Mouse (Mus musculus) lung, adult 18-20 months (tissue): ENCODE data around the gene Fkbp11.
A peak's percentile ranks its signal among the peaks of the same experiment; 100 is the strongest.

Experiments
- DNase-seq, 2 experiments: peaks; one replicate each; pipeline ENCODE4 v3.0.0; 2022; ENCODE audit warnings: mixed read lengths in 2 of 2

Gene Fkbp11

DNA sequence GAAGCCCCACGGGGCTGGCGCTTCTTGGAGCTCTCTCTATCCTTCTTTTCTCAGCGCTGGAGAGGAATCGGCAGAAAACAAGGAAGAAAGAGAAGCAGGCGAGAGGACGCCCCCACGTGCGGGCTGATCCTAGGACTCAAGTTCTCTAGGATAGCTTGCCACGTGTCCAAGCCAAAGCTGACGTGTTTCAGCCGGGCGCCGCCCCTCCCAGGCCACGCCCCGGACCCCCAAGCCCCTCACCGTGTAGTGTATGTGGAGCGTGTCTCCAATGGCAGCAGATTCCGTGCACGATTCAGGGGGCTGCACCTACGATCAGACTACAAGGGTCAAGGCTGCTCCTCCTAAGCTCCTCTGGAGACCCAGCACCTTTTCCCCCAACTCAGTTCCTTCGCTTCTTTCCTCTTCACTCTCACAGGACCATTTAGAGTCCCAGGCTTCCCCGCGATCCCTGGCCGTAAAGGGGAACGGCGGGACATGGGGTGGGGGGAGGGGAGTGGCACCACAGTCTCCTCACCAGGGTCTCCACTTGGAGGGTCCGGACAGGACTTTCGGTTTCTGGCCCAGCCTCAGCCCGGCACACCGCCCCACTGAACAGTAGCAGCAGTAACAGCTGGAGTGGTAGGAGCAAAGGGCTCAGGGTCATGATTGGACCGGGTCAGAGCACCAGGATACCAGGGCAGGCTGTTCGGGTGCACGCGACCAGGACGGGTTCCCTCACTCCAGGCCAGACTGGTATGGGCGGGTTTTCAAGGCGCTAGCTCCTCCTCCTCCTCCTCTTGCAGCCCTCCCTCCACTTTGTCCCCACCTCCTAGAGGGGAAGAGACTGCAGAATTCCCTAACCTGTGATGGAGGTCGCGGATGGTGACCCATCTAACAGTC is at the start of gene Fkbp11:
TSS of gene Fkbp11 (minus strand) at position 756 of the 879 bp plus-strand sequence.
- DNase-seq: peak; percentile 82 to 85

- no peak for DNase-seq
These were observed 49.8 kb upstream of the Fkbp11 start, which contains the start of gene Wnt10b for GRCm38 (mm10) chr15:98777762-98778161. Gene Wnt10b (minus strand): TSS chr15:98778150.

DNA sequence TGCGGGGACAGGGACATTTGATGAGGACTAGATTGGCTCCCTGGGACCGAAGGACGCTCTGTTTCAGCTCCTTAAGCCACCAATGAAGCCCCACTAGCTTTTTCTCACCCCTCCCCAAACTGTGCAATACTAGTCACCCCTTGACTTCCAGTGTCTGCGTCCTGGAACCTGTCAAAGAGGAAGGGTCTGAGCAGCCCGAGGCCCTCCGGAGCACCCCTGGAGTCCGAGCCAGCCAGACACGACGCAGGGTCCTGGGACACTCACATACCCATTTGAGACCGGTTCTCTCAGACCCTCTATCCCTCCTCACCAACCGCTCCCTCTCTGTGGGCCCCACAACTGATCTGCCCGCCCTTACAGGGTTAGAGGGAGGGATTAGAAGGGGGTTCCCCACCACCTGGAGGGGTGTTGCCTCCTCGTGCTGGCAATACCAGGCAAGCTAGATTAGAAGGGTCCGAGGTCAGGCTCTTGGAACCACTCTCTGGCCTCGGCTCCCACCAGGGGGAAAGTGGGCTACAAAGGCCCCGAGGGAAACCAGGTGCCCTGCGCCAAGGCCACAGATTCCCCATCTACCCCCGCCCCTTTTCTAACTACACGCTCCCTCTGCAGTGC is 49.1 kb upstream of the Fkbp11 start:
- DNase-seq: no peak

DNA sequence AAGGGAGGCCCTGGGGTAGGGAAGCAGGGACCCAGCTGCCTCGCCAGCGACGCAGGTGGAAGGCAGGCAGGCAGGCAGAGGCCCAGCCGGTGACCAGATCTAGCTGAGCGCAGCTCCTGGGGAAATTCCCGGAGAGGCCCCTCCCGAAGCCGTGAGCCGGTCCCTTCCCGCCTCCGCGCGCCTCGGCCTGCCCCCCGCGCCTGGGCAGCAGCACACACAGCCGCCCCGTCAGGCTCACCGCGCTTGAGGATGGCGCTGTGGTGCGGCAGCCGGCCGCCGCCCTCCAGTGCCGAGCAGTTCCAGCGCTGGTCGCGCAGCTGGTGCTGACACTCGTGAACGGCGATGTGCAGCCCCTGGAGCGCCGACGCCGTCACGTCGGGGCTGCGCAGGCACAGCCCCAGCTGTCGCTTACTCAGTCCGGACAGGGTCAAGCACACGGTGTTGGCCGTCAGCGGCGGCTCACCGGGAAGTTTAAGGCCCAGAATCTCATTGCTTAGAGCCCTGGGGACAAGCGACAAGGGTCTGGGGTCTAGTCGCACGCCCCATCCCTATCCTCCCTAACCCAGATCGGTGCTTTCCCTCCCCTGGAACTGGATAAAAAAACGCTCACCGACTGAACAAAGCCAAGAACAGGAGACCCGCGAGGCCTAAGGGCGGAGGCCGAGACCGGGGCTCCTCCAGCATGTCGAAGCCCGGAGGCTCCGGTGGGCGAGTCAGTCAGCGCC is 48.4 kb upstream of the Fkbp11 start:
- peak in 1 of 2 experiments; percentile 39 for DNase-seq

DNA sequence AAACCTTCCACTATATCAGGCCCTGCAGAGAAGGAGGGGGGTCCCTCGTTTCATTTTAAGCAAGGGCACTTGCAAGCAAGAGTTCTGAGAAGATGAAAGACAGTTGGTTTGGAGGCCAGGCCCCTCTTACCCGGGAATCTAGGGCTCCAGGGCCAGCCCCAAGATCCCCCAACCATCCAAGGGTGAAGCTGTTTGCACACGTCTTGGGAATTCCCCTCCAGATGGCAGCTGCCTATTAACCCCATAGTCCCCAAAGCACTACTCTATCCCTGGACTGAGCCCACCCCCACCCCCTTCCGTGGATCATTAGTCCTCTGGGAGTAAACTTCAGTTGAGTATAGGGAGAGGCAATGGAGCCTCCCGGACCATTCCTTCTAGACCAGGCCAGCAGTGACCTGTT is 47.5 kb upstream of the Fkbp11 start:
- DNase-seq: no peak

- DNase-seq: no peak
These were observed 46.1 kb upstream of the Fkbp11 start for GRCm38 (mm10) chr15:98774096-98774495.

DNA sequence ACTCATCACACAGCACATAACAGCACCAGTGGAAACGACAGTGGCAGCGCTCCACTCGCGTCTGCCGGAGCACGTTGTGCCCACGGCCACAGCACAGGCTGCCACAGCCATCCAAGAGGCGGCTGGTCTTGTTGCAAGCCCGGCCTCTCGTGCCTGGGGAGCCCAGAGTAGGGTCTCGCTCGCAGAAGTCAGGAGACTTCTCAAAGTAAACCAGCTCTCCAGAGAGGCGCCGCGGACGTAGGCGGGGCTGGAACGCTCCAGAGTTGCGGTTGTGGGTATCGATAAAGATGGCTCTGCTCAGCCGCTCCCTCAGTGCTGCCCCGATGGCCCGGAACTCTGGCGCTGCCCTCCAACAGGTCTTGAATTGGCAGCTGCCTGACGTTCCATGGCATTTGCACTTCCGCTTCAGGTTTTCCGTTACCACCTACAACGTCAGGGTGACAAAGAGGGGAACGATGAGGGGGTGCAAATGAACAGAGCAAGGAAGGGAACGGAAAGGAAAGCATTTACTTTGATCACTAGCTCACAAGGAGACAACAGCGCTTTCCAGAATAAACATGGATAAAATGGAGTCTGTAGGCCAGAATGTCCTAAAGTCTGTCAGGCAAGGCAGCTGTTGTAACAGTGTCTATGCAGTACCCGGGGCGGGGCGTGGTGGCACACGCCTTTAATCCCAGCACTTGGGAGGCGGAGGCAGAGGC is 44.7 kb upstream of the Fkbp11 start:
- DNase-seq: peak in 1 of 2 experiments; percentile 39

DNA sequence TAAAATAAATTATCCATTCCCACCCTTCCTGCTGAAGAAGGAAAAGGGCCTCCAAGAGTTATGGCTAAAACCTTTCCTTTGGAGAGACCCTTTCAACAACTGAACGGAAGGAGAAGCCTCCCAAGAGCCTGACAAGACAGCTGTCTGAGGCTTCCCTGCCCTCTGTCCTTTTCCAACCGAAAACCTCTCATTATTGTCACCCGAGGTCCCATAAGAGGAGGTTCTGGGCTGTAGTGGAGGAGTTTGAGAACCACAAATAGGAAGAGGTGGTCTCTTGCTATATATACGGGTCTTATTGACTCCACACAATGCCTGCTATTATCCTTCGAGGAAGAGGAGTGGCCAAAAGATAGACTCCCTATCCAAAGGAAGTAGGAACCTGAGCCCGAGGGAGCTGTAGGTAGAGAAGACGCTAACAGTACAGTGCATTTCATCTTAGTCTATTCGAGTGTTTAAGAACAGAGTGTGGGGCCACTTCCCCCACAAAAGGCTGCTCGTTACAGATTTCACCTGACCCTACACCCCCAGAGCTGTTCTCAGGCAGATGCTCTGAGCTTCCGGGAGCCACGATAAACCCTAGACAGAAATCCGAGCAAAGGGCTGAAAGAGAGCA is 43.9 kb upstream of the Fkbp11 start:
- DNase-seq: no peak

- DNase-seq: no peak
These were observed 40.3 kb upstream of the Fkbp11 start for GRCm38 (mm10) chr15:98768259-98768658.

- no peak for DNase-seq
These were observed 37.9 kb upstream of the Fkbp11 start for GRCm38 (mm10) chr15:98765929-98766328.

DNA sequence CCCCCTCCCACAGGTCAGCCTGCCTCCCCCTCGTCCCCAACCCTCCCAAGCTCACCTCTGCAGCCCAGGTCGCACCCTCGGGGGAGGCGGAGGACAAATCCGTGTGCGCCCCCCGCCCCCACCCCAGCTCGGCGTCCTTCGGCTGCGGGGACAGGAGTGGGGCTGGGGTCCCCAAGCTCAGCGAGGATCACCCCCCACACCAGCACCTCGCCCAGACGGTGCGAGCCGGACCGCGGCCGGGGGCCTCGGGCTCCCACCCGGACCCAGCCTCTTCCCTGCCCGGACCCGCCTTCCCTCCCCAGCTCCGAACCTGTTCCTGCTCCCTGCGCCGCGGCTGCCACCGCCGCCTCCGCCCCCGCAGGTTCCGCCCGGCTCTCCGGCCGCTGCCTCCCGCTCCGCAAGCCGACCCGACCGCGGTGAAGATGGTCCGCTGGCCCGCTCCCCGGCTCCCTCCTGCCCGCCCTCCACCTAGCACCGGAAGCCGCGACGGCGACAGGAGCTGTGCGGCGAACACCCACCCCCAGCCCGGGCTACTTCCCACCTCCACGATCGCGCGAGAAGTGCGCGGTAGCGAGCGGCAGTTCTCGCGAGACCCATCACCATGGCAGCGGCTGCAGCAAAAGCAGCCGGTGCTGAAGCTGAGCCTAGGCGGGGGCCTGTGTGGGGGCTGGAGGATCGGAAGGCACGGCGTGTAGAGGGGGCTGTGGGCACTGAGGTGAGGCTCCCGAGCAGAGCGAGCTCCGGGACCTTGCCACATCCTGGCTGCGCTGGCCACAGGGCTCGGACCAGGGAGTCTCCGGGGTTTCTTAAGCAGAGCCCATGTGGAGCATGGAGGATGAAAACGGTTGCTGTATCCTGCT is 34.9 kb upstream of the Fkbp11 start, which contains the start of gene Arf3:
TSS of gene Arf3 (minus strand) at position 545 of the 860 bp plus-strand sequence.
- DNase-seq: peak; percentile 96 to 98

- DNase-seq: peak; percentile 86 to 88
These were observed 34.2 kb upstream of the Fkbp11 start for GRCm38 (mm10) chr15:98762201-98762621.

- no peak for DNase-seq
These were observed 26.1 kb upstream of the Fkbp11 start for GRCm38 (mm10) chr15:98754125-98754524.

- no peak for DNase-seq
These were observed 25.0 kb upstream of the Fkbp11 start for GRCm38 (mm10) chr15:98753021-98753423.

DNA sequence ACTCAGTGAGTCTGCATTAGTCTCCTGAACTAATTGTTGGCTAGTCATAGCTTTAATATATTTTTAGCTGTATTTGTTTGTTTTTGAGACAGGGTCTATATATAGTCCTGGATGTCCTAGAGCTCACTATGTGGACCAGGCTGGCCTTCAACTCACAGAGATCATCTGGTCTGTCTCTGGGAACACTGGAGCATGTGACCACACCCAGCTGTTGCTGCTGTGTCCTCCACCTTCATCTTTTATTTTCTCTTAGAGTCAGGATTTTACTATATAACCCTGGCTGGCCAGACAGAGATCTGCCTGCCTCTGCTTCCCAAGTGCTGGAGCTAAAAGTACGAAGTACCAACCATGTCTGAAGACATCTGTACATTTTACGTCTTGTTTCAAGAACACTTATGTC is 21.1 kb upstream of the Fkbp11 start:
- DNase-seq: no peak

GRCm38 (mm10) chr15:98747296-98747695 is 19.3 kb upstream of the Fkbp11 start:
- DNase-seq: no peak

- DNase-seq: peak in 1 of 2 experiments; percentile 19
These were observed 18.5 kb upstream of the Fkbp11 start for GRCm38 (mm10) chr15:98746344-98746965.

GRCm38 (mm10) chr15:98743863-98744262 is 15.9 kb upstream of the Fkbp11 start:
- peak in 1 of 2 experiments; percentile 31 for DNase-seq

- peak; percentile 48 to 58 for DNase-seq
These were observed 14.9 kb upstream of the Fkbp11 start for GRCm38 (mm10) chr15:98742766-98743428.

- DNase-seq: no peak
These were observed 12.2 kb upstream of the Fkbp11 start for GRCm38 (mm10) chr15:98740219-98740618.
